Mouse (Mus musculus): ENCODE results near the gene Mkrn1. TPM values are rescaled to one million over a fixed set of nuclear protein-coding genes. Genes with fewer than 3 reads are reported as not detected.

Gene Mkrn1
- polyA plus RNA-seq, 1 experiment: 40.5 TPM

DNA sequence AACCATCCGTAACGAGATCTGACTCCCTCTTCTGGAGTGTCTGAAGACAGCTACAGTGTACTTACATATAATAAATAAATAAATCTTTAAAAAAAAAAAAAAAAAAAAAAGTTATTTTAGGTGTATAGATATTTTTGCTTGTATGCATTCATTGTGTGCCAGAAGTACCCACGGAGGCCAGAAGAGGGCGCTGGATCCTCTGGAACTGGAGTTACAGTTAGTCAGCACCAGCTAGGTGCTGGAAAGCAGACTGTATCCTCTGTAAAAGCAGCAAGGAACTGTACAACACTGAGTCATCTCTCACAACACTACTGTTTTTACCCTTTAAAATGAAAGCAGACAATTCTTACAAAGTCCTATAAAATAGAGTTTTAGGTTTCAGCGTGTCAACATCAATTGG is 4.5 kb downstream of the Mkrn1 start:
- H3K4me1 ChIP-seq (ENCODE audit: control insufficient read depth, insufficient read depth, low read length): no peaks in the 10 kb centered on the region
- peak; percentile 30; the same call in 1 of the 2 replicates for TF ChIP-seq CTCF (IDR thresholded peaks at IDR 0.05; ENCODE audit: borderline replicate concordance, insufficient read depth, low read length)
- no peak for TF ChIP-seq POLR2A (IDR thresholded peaks at IDR 0.05; ENCODE audit: low read depth, low read length)
- H3K4me3 ChIP-seq (ENCODE audit: insufficient read depth, low read length): no peak overlapping the region

GRCm38 (mm10) chr6:39414106-39414505 is 6.2 kb downstream of the Mkrn1 start:
- Histone ChIP-seq H3K27ac (ENCODE audit: insufficient read depth, low read length) (no peak overlapping the region), H3K4me3 (ENCODE audit: insufficient read depth, low read length) (no peak overlapping the region), H3K4me1 (ENCODE audit: control insufficient read depth, insufficient read depth, low read length) (no peaks in the 10 kb centered on the region)
- TF ChIP-seq CTCF (IDR thresholded peaks at IDR 0.05; ENCODE audit: borderline replicate concordance, insufficient read depth, low read length): no peak
- no peak for TF ChIP-seq POLR2A (IDR thresholded peaks at IDR 0.05; ENCODE audit: low read depth, low read length)

More for the DNA sequence above, 4.5 kb downstream of the Mkrn1 start:
- H3K27ac ChIP-seq (ENCODE audit: insufficient read depth, low read length): no peak overlapping the region

GRCm38 (mm10) chr6:39406480-39406879 is 13.8 kb downstream of the Mkrn1 start:
- no peak for TF ChIP-seq CTCF (IDR thresholded peaks at IDR 0.05; ENCODE audit: borderline replicate concordance, insufficient read depth, low read length)
- H3K27ac ChIP-seq (ENCODE audit: insufficient read depth, low read length): no peak overlapping the region
- H3K4me1 ChIP-seq (ENCODE audit: control insufficient read depth, insufficient read depth, low read length): no peaks in the 10 kb centered on the region
- H3K4me3 ChIP-seq (ENCODE audit: insufficient read depth, low read length): no peak overlapping the region

- no peak overlapping the region for H3K27ac ChIP-seq (ENCODE audit: insufficient read depth, low read length)
- no peaks in the 10 kb centered on the region for H3K4me1 ChIP-seq (ENCODE audit: control insufficient read depth, insufficient read depth, low read length)
- TF ChIP-seq POLR2A (IDR thresholded peaks at IDR 0.05; ENCODE audit: low read depth, low read length) (no peak), CTCF (IDR thresholded peaks at IDR 0.05; ENCODE audit: borderline replicate concordance, insufficient read depth, low read length) (no peak)
- no peak overlapping the region for H3K4me3 ChIP-seq (ENCODE audit: insufficient read depth, low read length)
Measured at GRCm38 (mm10) chr6:39403136-39403535, 17.1 kb downstream of the Mkrn1 start.

DNA sequence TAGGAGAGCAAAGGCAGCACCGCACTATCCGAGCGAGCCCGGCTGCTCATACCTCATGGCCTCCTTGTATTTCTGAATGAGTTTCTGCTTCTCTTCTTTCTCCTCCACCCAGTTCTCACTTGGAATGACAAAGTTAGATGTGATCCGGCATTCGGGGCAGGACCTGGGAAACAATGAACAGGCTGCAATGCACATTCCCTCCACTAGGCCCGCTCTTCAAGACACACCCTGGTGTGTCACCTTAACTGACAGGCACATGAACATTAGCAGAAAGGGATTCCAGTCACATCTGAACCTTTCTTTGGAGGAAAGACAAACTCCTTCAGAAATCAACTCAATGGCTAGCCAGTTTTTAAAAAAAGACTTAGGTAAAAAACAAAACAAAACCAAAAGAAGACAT is 19.9 kb downstream of the Mkrn1 start:
- Histone ChIP-seq H3K27ac (ENCODE audit: insufficient read depth, low read length) (no peak overlapping the region), H3K4me3 (ENCODE audit: insufficient read depth, low read length) (no peak overlapping the region), H3K4me1 (ENCODE audit: control insufficient read depth, insufficient read depth, low read length) (no peaks in the 10 kb centered on the region)
- peak; percentile 52; the same call in 1 of the 2 replicates for TF ChIP-seq CTCF (IDR thresholded peaks at IDR 0.05; ENCODE audit: borderline replicate concordance, insufficient read depth, low read length)
- TF ChIP-seq POLR2A (IDR thresholded peaks at IDR 0.05; ENCODE audit: low read depth, low read length): no peak

GRCm38 (mm10) chr6:39398342-39398741 is 21.9 kb downstream of the Mkrn1 start:
- Histone ChIP-seq H3K4me3 (ENCODE audit: insufficient read depth, low read length) (no peak overlapping the region), H3K27ac (ENCODE audit: insufficient read depth, low read length) (no peak overlapping the region), H3K4me1 (ENCODE audit: control insufficient read depth, insufficient read depth, low read length) (no peaks in the 10 kb centered on the region)
- TF ChIP-seq POLR2A (IDR thresholded peaks at IDR 0.05; ENCODE audit: low read depth, low read length) (no peak), CTCF (IDR thresholded peaks at IDR 0.05; ENCODE audit: borderline replicate concordance, insufficient read depth, low read length) (no peak)

DNA sequence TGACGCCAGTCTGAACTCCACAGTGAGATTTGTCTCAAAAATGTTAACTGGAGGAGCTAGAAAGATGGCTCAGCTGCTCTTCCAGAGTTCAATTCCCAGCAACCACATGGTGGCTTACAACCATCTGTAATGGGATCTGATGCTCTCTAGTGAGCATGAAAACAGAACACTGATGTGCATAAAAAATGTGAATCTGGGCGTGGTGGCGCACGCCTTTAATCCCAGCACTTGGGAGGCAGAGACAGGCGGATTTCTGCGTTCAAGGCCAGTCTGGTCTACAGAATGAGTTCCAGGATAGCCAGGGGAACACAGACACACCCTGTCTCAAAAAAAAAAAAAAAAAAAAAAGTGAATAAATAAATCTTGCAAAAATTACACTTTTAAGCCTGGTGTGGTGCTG is 23.2 kb downstream of the Mkrn1 start:
- no peak overlapping the region for H3K4me3 ChIP-seq (ENCODE audit: insufficient read depth, low read length)
- no peaks in the 10 kb centered on the region for H3K4me1 ChIP-seq (ENCODE audit: control insufficient read depth, insufficient read depth, low read length)
- H3K27ac ChIP-seq (ENCODE audit: insufficient read depth, low read length): no peak overlapping the region
- TF ChIP-seq CTCF (IDR thresholded peaks at IDR 0.05; ENCODE audit: borderline replicate concordance, insufficient read depth, low read length) (no peak), POLR2A (IDR thresholded peaks at IDR 0.05; ENCODE audit: low read depth, low read length) (no peak)

DNA sequence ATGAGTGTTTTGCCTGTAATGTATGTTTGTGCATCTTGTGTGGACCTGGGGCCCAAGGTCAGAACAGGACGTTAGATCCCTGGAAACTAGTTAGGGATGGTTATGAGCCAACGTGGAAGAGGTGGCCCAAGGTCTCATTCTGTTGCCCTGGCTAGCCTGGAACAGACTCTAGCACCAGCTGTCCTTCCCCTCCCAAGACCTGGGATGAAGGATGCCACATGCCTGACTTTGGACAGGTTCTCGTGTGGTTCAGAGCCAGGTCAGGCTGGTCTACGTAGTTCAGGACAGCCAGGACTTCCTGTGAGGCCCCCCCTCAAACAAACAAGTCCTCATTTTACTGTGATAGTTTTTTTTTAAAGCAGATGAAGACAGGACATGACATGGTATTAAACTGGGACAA is 24.3 kb downstream of the Mkrn1 start:
- H3K4me1 ChIP-seq (ENCODE audit: control insufficient read depth, insufficient read depth, low read length): no peaks in the 10 kb centered on the region
- no peak overlapping the region for H3K4me3 ChIP-seq (ENCODE audit: insufficient read depth, low read length)
- H3K27ac ChIP-seq (ENCODE audit: insufficient read depth, low read length): no peak overlapping the region
- TF ChIP-seq POLR2A (IDR thresholded peaks at IDR 0.05; ENCODE audit: low read depth, low read length) (no peak), CTCF (IDR thresholded peaks at IDR 0.05; ENCODE audit: borderline replicate concordance, insufficient read depth, low read length) (no peak)

GRCm38 (mm10) chr6:39395471-39395870 is 24.8 kb downstream of the Mkrn1 start:
- H3K4me1 ChIP-seq (ENCODE audit: control insufficient read depth, insufficient read depth, low read length): no peaks in the 10 kb centered on the region

GRCm38 (mm10) chr6:39389988-39390387 is 30.3 kb downstream of the Mkrn1 start:
- Histone ChIP-seq H3K27ac (ENCODE audit: insufficient read depth, low read length) (no peak overlapping the region), H3K4me3 (ENCODE audit: insufficient read depth, low read length) (no peak overlapping the region), H3K4me1 (ENCODE audit: control insufficient read depth, insufficient read depth, low read length) (no peaks in the 10 kb centered on the region)
- TF ChIP-seq CTCF (IDR thresholded peaks at IDR 0.05; ENCODE audit: borderline replicate concordance, insufficient read depth, low read length) (no peak), POLR2A (IDR thresholded peaks at IDR 0.05; ENCODE audit: low read depth, low read length) (no peak)

More at GRCm38 (mm10) chr6:39395471-39395870, 24.8 kb downstream of the Mkrn1 start:
- no peak for TF ChIP-seq POLR2A (IDR thresholded peaks at IDR 0.05; ENCODE audit: low read depth, low read length)
- no peak for TF ChIP-seq CTCF (IDR thresholded peaks at IDR 0.05; ENCODE audit: borderline replicate concordance, insufficient read depth, low read length)
- Histone ChIP-seq H3K4me3 (ENCODE audit: insufficient read depth, low read length) (no peak overlapping the region), H3K27ac (ENCODE audit: insufficient read depth, low read length) (no peak overlapping the region)

Data from embryonic fibroblast, embryonic 13.5 days (primary cell).